Mouse (Mus musculus) megakaryocyte, embryonic 14.5 days (primary cell): ENCODE results near the gene Fam189b. TPM values are rescaled to one million over a fixed set of nuclear protein-coding genes. Genes with fewer than 3 reads are reported as not detected.

Experiments used
- H3K27me3 ChIP-seq: replicated peaks from 2 replicates; pipeline ENCODE3; 2012; ENCODE audit warnings: inconsistent platforms
- H3K36me3 ChIP-seq: replicated peaks from 2 replicates; pipeline ENCODE3; 2012; ENCODE audit warnings: low read length, inconsistent platforms, mixed read lengths
- H3K4me1 ChIP-seq: 2 replicates; pipeline ENCODE4 v1.6.1; 2012; ENCODE audit warnings: inconsistent platforms
- H3K4me3 ChIP-seq: replicated peaks from 2 replicates; pipeline ENCODE3; 2012; ENCODE audit warnings: moderate library complexity, mild to moderate bottlenecking, inconsistent platforms
- H3K9me3 ChIP-seq: 2 replicates; pipeline ENCODE4 v1.6.1; 2012; ENCODE audit warnings: inconsistent platforms
- FLI1 ChIP-seq: IDR thresholded peaks from 2 replicates; pipeline ENCODE4 v1.6.1; 2012; ENCODE audit warnings: low read length, inconsistent platforms, mixed read lengths
- GATA1 ChIP-seq: IDR thresholded peaks from 3 replicates; pipeline ENCODE4 v1.6.1; 2012; ENCODE audit warnings: mixed read lengths, low read length, inconsistent platforms, borderline replicate concordance
- polyA plus RNA-seq: library from polyadenylated mRNA; stranded (reverse); fragments of >175 nt; gene quantifications from 2 replicates; pipeline ENCODE4 v1.2.3, GENCODE M21; 2012; ENCODE audit warnings: low replicate concordance; ENCODE audit not compliant: insufficient read depth

The Fam189b gene
- polyA plus RNA-seq, 1 experiment, result 23.3 TPM

GRCm38 (mm10) chr3:89232614-89233013 is 49.7 kb downstream of the Fam189b start:
- Histone ChIP-seq H3K27me3 (peaks cover 56% of the 10 kb centered on the region), H3K4me3 (no peak overlapping the region), H3K36me3 (peaks cover 12% of the 10 kb centered on the region), H3K4me1 (peaks cover 61% of the 10 kb centered on the region), H3K9me3 (no peaks in the 10 kb centered on the region)
- TF ChIP-seq GATA1 (no peak), FLI1 (no peak)

- Histone ChIP-seq H3K36me3 (peaks cover 21% of the 10 kb centered on the region), H3K27me3 (peaks cover 60% of the 10 kb centered on the region), H3K9me3 (no peaks in the 10 kb centered on the region), H3K4me1 (peaks cover 57% of the 10 kb centered on the region), H3K4me3 (no peak overlapping the region)
- no peak for TF ChIP-seq GATA1
Observed at GRCm38 (mm10) chr3:89233562-89234110, 50.7 kb downstream of the Fam189b start.

GRCm38 (mm10) chr3:89236516-89236915 is 53.6 kb downstream of the Fam189b start:
- H3K36me3 ChIP-seq, result peaks cover 27% of the 10 kb centered on the region
- H3K27me3 ChIP-seq, result peaks cover 45% of the 10 kb centered on the region
- no peak overlapping the region for H3K4me3 ChIP-seq
- H3K9me3 ChIP-seq, result no peaks in the 10 kb centered on the region
- no peak for TF ChIP-seq GATA1
- TF ChIP-seq FLI1, result no peak
- peaks cover 37% of the 10 kb centered on the region for H3K4me1 ChIP-seq

- Histone ChIP-seq H3K9me3 (no peaks in the 10 kb centered on the region), H3K27me3 (peaks cover 40% of the 10 kb centered on the region), H3K36me3 (peaks cover 34% of the 10 kb centered on the region), H3K4me1 (peaks cover 35% of the 10 kb centered on the region), H3K4me3 (no peak overlapping the region)
- no peak for TF ChIP-seq GATA1
- no peak for TF ChIP-seq FLI1
Observed at GRCm38 (mm10) chr3:89237682-89238081, 54.7 kb downstream of the Fam189b start.

GRCm38 (mm10) chr3:89238494-89238893 is 55.6 kb downstream of the Fam189b start:
- TF ChIP-seq FLI1, result no peak
- Histone ChIP-seq H3K4me3 (no peak overlapping the region), H3K9me3 (no peaks in the 10 kb centered on the region), H3K36me3 (peaks cover 34% of the 10 kb centered on the region), H3K27me3 (peaks cover 38% of the 10 kb centered on the region), H3K4me1 (peaks cover 34% of the 10 kb centered on the region)

Other genes starting within 250 kb of the Fam189b start
- gene Ash1l, start 232.5 kb upstream of the Fam189b start, polyA plus RNA-seq, result 0.45 and 0.95 TPM in 2 replicates
- gene Dap3, start 232.0 kb upstream of the Fam189b start, polyA plus RNA-seq, result 21.0 and 86.4 TPM in 2 replicates
- gene Rusc1, start 89.8 kb upstream of the Fam189b start, polyA plus RNA-seq, result 10.9 and 15.1 TPM in 2 replicates
- 14.8 and 27.6 TPM in 2 replicates for gene Gm43738, start 82.0 kb upstream of the Fam189b start, polyA plus RNA-seq
- gene Fdps, start 81.2 kb upstream of the Fam189b start, polyA plus RNA-seq, result 48.9 and 51.3 TPM in 2 replicates
- gene Pklr, start 47.0 kb upstream of the Fam189b start, polyA plus RNA-seq, result 0.26 TPM in 1 of 2 replicates, not detected in the other
- gene Hcn3, start 22.9 kb upstream of the Fam189b start, polyA plus RNA-seq, result 0.36 and 0.68 TPM in 2 replicates
- gene Clk2, start 18.3 kb upstream of the Fam189b start, polyA plus RNA-seq, result 12.9 and 13.3 TPM in 2 replicates
- gene Scamp3, start 5.7 kb upstream of the Fam189b start, polyA plus RNA-seq, result 180 and 256 TPM in 2 replicates
- gene Gba, start 19.8 kb downstream of the Fam189b start, polyA plus RNA-seq, result 8.5 and 10.8 TPM in 2 replicates
- gene Thbs3, start 32.0 kb downstream of the Fam189b start, polyA plus RNA-seq, result 0.07 TPM in 1 of 2 replicates, not detected in the other
- 299 and 549 TPM in 2 replicates for gene Mtx1, start 43.9 kb downstream of the Fam189b start, polyA plus RNA-seq
- gene Muc1, start 45.9 kb downstream of the Fam189b start, polyA plus RNA-seq, result 0.29 and 1.2 TPM in 2 replicates
- gene Krtcap2, start 62.8 kb downstream of the Fam189b start, polyA plus RNA-seq, result 81.0 and 225 TPM in 2 replicates
- 1.8 and 2.1 TPM in 2 replicates for gene Trim46, start 63.2 kb downstream of the Fam189b start, polyA plus RNA-seq
- gene Dpm3, start 76.2 kb downstream of the Fam189b start, polyA plus RNA-seq, result 435 and 701 TPM in 2 replicates
- gene Slc50a1, start 87.4 kb downstream of the Fam189b start, polyA plus RNA-seq, result 7.0 and 25.0 TPM in 2 replicates
- 0.16 TPM in 1 of 2 replicates, not detected in the other for gene Efna1, start 98.0 kb downstream of the Fam189b start, polyA plus RNA-seq
- not detected in 2 replicates for gene Efna3, start 139.8 kb downstream of the Fam189b start, polyA plus RNA-seq
- gene Efna4, start 154.9 kb downstream of the Fam189b start, polyA plus RNA-seq, result 0.29 TPM in 1 of 2 replicates, not detected in the other
- 36.8 and 135 TPM in 2 replicates for gene Adam15, start 166.9 kb downstream of the Fam189b start, polyA plus RNA-seq
- gene Dcst2, start 178.8 kb downstream of the Fam189b start, polyA plus RNA-seq, result not detected in 2 replicates
- gene Dcst1, start 182.1 kb downstream of the Fam189b start, polyA plus RNA-seq, result not detected in 2 replicates
- 76.2 and 120 TPM in 2 replicates for gene Zbtb7b, start 211.6 kb downstream of the Fam189b start, polyA plus RNA-seq
- gene Lenep, start 219.7 kb downstream of the Fam189b start, polyA plus RNA-seq, result 0.31 and 0.95 TPM in 2 replicates
- 23.1 and 23.4 TPM in 2 replicates for gene Flad1, start 228.7 kb downstream of the Fam189b start, polyA plus RNA-seq
- gene Cks1b, start 235.2 kb downstream of the Fam189b start, polyA plus RNA-seq, result 16.4 and 53.9 TPM in 2 replicates
- 22.7 and 67.6 TPM in 2 replicates for gene Shc1, start 235.3 kb downstream of the Fam189b start, polyA plus RNA-seq
- gene Pygo2, start 247.1 kb downstream of the Fam189b start, polyA plus RNA-seq, result 35.3 and 137 TPM in 2 replicates